Mouse (Mus musculus): ENCODE data around the gene Fbxw8.

DNA sequence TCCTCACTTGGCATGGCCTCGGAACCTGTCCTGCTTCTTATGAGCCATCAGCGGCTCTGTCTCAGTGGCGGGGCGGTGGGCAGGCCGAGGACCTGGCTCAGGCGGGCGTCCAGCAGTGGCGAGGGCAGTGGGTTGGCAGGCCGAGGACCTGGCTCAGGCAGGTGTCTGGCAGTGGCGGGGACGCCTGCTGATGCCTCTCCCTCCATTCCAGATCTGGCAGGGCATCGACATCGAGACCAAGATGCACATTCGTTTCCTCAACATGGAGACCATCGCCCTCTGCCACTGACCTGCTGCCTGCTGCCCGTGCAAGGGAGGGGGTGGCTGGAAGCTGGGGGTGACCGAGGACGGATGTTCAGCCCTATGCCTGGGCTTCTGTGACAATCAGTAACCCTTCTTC lies 93.9 kb downstream of the Fbxw8 start:
- TF ChIP-seq CTCF (IDR thresholded peaks at IDR 0.05; ENCODE audit: control insufficient read depth, insufficient read depth, insufficient read length) = no peak
- no peak for TF ChIP-seq MYOG (IDR thresholded peaks at IDR 0.05; ENCODE audit: control insufficient read depth, extremely low read depth, insufficient read length)
- no peak for TF ChIP-seq MAX (IDR thresholded peaks at IDR 0.05)
